In genomic region chr4:55775858-55776257, GRCm38 (mm10) we compare ENCODE assay signal across 27 mouse cellular contexts.
DNase-seq lines count a peak whose midpoint lies in the region; TF ChIP-seq lines count a peak whose summit lies in the region.
"Had no signal": no experiment of that assay in that cellular context is flagged by ENCODE, and none has a peak within 500 bp of the region (broad histone marks: within the 10 kb centered on the region; RNA-seq: fewer than 3 reads in every experiment).

No protein-coding gene starts in this region.

- H3K4me3 ChIP-seq in liver, adult 2 months (ENCODE audit: insufficient read depth, low read depth, low read length): no peak overlapping the region
- H3K4me3 ChIP-seq: embryonic facial prominence, embryonic 10.5 days; embryonic facial prominence, embryonic 13.5 days; erythroblast, embryonic 14.5 days; forebrain, embryonic 12.5 days; forebrain, embryonic 15.5 days; heart, embryonic 12.5 days; heart, embryonic 15.5 days; hindbrain, embryonic 10.5 days; hindbrain, embryonic 13.5 days; intestine, embryonic 15.5 days had no signal

- no peak for TF ChIP-seq CTCF in liver, adult 2 months (IDR thresholded peaks at IDR 0.05; ENCODE audit: low read depth, low read length)

- no peaks in the 10 kb centered on the region for H3K36me3 ChIP-seq in liver, adult 2 months (ENCODE audit: control insufficient read depth, insufficient read depth, low read length)
- H3K36me3 ChIP-seq: embryonic facial prominence, embryonic 10.5 days; embryonic facial prominence, embryonic 13.5 days; forebrain, embryonic 12.5 days; forebrain, embryonic 15.5 days; heart, embryonic 12.5 days; heart, embryonic 15.5 days; hindbrain, embryonic 10.5 days; hindbrain, embryonic 13.5 days; intestine, embryonic 15.5 days had no signal

- no peak for TF ChIP-seq POLR2A in liver, adult 2 months (IDR thresholded peaks at IDR 0.05; ENCODE audit: extremely low read depth, insufficient read depth, low read length)

- H3K27ac ChIP-seq in liver, adult 2 months (replicated peaks; ENCODE audit: insufficient read depth, low read depth, low read length): no peak overlapping the region
- H3K27ac ChIP-seq: embryonic facial prominence, embryonic 10.5 days; embryonic facial prominence, embryonic 13.5 days; forebrain, embryonic 12.5 days; forebrain, embryonic 15.5 days; heart, embryonic 15.5 days; hindbrain, embryonic 10.5 days; hindbrain, embryonic 13.5 days; intestine, embryonic 15.5 days had no signal

- no peaks in the 10 kb centered on the region for H3K4me1 ChIP-seq in liver, adult 2 months (ENCODE audit: control insufficient read depth, insufficient read depth, low read length)
- H3K4me1 ChIP-seq: embryonic facial prominence, embryonic 10.5 days; embryonic facial prominence, embryonic 13.5 days; forebrain, embryonic 12.5 days; forebrain, embryonic 15.5 days; heart, embryonic 15.5 days; hindbrain, embryonic 10.5 days; hindbrain, embryonic 13.5 days; intestine, embryonic 15.5 days had no signal

- H3K9ac ChIP-seq in liver, adult 2 months (ENCODE audit: low read depth, low read length): no peak overlapping the region
- H3K9ac ChIP-seq: embryonic facial prominence, embryonic 13.5 days; forebrain, embryonic 12.5 days; forebrain, embryonic 15.5 days; heart, embryonic 12.5 days; heart, embryonic 15.5 days; hindbrain, embryonic 13.5 days; intestine, embryonic 15.5 days had no signal

- WGBS in liver, adult 2 months: 52% methylated on average over 7 of the region's 7 CpGs

- no peaks in the 10 kb centered on the region for H3K79me2 ChIP-seq in liver, adult 2 months (ENCODE audit: control insufficient read depth, insufficient read depth, low read length)

- DNase-seq in adrenal gland, adult (ENCODE audit: inconsistent age in 2 of 2, low spot score in 1 of 2): peak; percentile 6 to 56
- DNase-seq in adrenal gland, postnatal 25 days: no peak
- peak; percentile 2 to 5 for DNase-seq in adrenal gland, postnatal 36 days
- DNase-seq in adrenal gland, postnatal 14 days: no peak
- DNase-seq in liver, adult 2 months (ENCODE audit: extremely low read depth, low read depth, low spot score): peak; percentile 32
- DNase-seq in liver: no peak
- DNase-seq in kidney, postnatal 10 days: no peak
- DNase-seq: cerebellum, adult 11 months; cerebellum, adult 8-10 months; cerebellum, postnatal 10 days; cerebellum, postnatal 36 days; embryo, embryonic 11 days; gastrocnemius, postnatal 10 days; gastrocnemius, postnatal 36 days; heart, postnatal 10 days; heart, postnatal 36 days; kidney, adult 11 months had no signal

- no peaks in the 10 kb centered on the region for H3K27me3 ChIP-seq in liver, adult 2 months (ENCODE audit: control insufficient read depth, insufficient read depth, low read length)
- H3K27me3 ChIP-seq: embryonic facial prominence, embryonic 13.5 days; forebrain, embryonic 12.5 days; forebrain, embryonic 15.5 days; heart, embryonic 12.5 days; heart, embryonic 15.5 days; hindbrain, embryonic 13.5 days; intestine, embryonic 15.5 days had no signal

Comparison
In these comparisons a context has a peak if more than half of its experiments do, and no peak if none do; other contexts are left out.
1. DNase-seq: peak in adrenal gland, adult (2 of 2), adrenal gland, postnatal 36 days (2 of 2) and liver, adult 2 months (single experiment); none in adrenal gland, postnatal 25 days (single experiment), adrenal gland, postnatal 14 days (single experiment), liver (single experiment) and kidney, postnatal 10 days (single experiment).